Mouse (Mus musculus) natural killer cell, adult 2 months (primary cell): Measurements from ENCODE around the gene Vsig2.

Experiments used
- DNase-seq, 2 experiments: peaks; one replicate each; pipeline ENCODE4 v3.0.0; 2022; ENCODE audit warnings: low spot score in 2 of 2

Gene Vsig2

GRCm38 (mm10) chr9:37539170-37540025 is at the start of gene Vsig2:
Gene Vsig2, plus strand, starts transcription at chr9:37539255.
- no peak for DNase-seq

- peak; percentile 3 to 26 for DNase-seq
These were observed 49.5 kb upstream of the Vsig2 start for GRCm38 (mm10) chr9:37489446-37490120.

- no peak for DNase-seq
These were observed 43.3 kb upstream of the Vsig2 start for GRCm38 (mm10) chr9:37495761-37496160.

GRCm38 (mm10) chr9:37496325-37496724 is 42.7 kb upstream of the Vsig2 start:
- no peak for DNase-seq

- no peak for DNase-seq
These were observed 38.9 kb upstream of the Vsig2 start for GRCm38 (mm10) chr9:37500201-37500600.

GRCm38 (mm10) chr9:37501170-37501569 is 37.9 kb upstream of the Vsig2 start:
- DNase-seq, result no peak

GRCm38 (mm10) chr9:37504348-37504747 is 34.7 kb upstream of the Vsig2 start:
- DNase-seq, result no peak

- DNase-seq, result no peak
These were observed 33.0 kb upstream of the Vsig2 start for GRCm38 (mm10) chr9:37506023-37506422.

GRCm38 (mm10) chr9:37512097-37512496 is 27.0 kb upstream of the Vsig2 start:
- DNase-seq, result no peak

- no peak for DNase-seq
These were observed 24.6 kb upstream of the Vsig2 start for GRCm38 (mm10) chr9:37514456-37514855.

- no peak for DNase-seq
These were observed 21.6 kb upstream of the Vsig2 start for GRCm38 (mm10) chr9:37517467-37517866.

- no peak for DNase-seq
These were observed 20.1 kb upstream of the Vsig2 start for GRCm38 (mm10) chr9:37518991-37519390.

GRCm38 (mm10) chr9:37519995-37520394 is 19.1 kb upstream of the Vsig2 start:
- no peak for DNase-seq

GRCm38 (mm10) chr9:37525461-37525860 is 13.6 kb upstream of the Vsig2 start:
- DNase-seq, result no peak

GRCm38 (mm10) chr9:37526443-37527395 is 12.3 kb upstream of the Vsig2 start:
- no peak for DNase-seq

GRCm38 (mm10) chr9:37527396-37528224 is 11.4 kb upstream of the Vsig2 start, which contains the start of gene Esam:
Gene Esam, plus strand, starts transcription at chr9:37528078.
- peak in 1 of 2 experiments; percentile 8 for DNase-seq

- no peak for DNase-seq
These were observed 10.7 kb upstream of the Vsig2 start for GRCm38 (mm10) chr9:37528225-37528970.

GRCm38 (mm10) chr9:37530031-37530887 is 8.8 kb upstream of the Vsig2 start:
- peak in 1 of 2 experiments; percentile 39 for DNase-seq
